Mouse (Mus musculus) fat pad, adult 2 months (tissue): ENCODE measurements around the gene Tmem139.
A peak's percentile ranks its signal among the peaks of the same experiment; 100 is the strongest.

Experiments used
- DNase-seq: peaks from one replicate; pipeline ENCODE4 v3.0.0-alpha.2; 2011; ENCODE audit warnings: low read depth, low spot score; ENCODE audit errors: extremely low read depth

Gene Tmem139

DNA sequence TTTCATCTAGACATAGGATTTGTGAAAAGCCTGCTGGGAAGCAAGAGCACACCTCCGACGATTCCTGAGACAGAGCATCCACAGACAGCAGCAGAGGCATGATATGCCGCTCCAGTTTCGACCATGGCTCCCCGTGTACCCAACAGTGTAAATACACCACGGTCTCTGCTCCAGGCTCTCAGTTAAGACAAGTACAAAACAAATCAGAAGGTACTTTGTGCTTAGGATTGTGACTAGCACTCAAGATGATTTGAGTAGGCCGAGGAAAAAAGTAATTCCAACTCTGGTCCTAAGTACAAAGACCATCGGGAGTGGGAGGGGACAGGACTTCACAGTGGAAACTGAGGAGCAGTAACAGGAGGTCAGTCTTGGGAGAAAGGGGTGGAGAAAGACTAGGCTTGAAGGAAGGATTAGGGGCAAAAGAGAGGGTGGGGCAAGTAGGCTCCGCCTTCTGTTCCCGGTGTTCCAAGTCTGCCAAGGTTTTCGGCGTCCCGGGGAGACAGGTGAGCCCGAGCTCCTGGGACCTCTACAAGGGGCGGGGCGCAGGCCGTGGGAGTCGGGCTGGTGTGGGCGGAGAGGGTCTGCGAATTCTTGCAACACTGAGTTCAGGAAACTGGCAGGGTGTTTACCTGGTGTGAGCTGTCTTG is at the start of gene Tmem139:
TSS of gene Tmem139 (plus strand) at position 447 of the 647 bp plus-strand sequence.
- DNase-seq = peak; percentile 42

- no peak for DNase-seq
Measured at GRCm38 (mm10) chr6:42215028-42215427, 46.7 kb upstream of the Tmem139 start, which contains the start of gene Tas2r144. Tas2r144 (plus strand) TSS chr6:42215328.

DNA sequence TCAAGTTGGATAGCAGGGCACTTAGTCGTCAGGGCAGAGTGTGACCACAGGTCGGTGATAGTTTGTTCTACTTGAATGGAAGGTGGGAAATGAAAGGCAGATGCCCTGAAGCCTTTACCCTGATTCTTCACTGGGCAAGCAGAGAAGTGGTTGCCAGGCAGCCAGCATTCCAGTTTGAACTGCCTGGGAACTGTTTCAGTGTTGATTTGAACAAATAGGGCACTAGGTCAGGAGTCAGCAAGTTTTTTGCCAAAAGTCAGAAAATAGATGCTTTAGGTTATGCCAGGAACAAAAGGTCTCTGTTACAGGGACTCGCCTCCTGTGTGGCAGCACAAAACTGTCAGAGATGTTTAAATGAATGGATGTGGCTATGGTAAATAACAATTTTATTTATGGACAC is 39.5 kb upstream of the Tmem139 start:
- no peak for DNase-seq

DNA sequence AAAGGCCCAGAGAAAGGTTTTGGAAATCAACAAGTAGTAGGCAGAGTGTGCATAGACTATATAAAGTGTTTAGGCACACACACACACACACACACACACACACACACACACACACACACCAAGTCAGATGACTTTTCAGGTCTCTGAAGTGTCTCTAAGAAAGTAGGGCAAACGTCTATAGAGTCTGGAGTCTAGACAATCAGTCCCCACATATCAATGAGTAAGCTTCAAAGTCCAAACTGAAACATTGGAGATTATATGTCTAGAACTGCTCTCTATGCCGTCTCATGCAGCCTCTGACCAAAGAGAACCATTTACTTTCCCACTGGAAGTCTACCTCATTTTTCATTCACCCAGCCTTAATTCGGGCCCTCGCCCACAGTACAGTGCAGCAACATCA is 36.7 kb upstream of the Tmem139 start:
- DNase-seq = no peak

DNA sequence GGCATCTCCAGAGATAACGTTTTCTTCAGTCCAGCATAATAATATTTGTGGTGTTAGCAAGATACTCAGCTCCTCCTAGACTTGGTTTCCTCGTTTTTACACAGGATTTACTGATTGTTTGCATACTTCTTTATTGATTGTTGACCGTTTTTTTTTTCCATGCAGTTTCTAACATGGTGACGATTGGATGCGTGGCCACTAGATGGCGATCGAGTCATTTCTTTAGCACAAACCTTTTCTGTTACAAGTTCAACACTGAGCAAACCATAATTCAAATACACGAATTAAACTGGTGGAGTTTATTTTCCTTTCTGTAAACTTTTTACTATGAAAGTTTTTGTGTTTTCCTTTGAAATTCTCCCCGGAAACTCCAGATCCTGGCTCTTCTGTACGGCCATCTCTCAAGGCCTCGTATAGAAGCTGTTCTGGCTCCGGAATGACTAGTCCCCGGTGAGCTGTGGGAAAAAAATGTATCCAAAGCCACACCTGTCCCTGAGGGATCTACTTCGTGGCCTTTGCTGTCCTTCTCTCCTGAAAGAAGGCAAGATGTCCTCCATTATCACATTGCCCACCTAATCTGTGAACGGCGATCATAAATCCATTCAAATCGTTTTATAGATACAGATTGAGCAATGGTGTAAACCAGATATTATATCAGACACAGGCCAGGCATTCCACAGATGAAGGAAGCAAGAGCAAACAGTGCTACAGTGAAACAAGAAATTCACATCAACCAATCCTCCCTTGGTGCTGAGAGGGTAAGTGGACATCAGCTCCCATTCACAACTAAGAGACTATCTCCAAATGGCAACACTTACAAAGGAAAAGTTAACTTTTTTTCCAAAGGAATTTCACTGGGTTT is 34.3 kb upstream of the Tmem139 start:
- DNase-seq = no peak

DNA sequence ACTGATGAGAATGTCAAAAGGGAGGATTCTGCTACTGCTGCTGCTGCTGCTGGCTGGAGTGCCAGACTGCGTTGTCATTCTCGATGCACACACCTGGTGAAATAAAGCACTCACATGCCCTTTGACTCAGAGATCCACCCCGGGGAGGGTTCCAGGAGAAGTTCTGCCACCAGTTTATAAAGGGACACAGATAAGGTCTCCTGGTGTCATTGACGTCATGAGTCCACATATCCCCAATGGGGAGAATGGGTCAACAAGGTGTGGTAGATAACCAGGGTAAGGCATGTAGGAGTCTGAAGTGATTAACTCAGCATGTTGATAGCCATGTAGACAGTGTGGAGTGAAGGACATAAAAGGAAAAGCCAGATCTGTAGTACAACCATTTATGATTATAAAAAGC is 32.2 kb upstream of the Tmem139 start:
- no peak for DNase-seq

GRCm38 (mm10) chr6:42231191-42231590 is 30.6 kb upstream of the Tmem139 start:
- DNase-seq = no peak

- no peak for DNase-seq
Measured at GRCm38 (mm10) chr6:42237276-42237805, 24.4 kb upstream of the Tmem139 start.

DNA sequence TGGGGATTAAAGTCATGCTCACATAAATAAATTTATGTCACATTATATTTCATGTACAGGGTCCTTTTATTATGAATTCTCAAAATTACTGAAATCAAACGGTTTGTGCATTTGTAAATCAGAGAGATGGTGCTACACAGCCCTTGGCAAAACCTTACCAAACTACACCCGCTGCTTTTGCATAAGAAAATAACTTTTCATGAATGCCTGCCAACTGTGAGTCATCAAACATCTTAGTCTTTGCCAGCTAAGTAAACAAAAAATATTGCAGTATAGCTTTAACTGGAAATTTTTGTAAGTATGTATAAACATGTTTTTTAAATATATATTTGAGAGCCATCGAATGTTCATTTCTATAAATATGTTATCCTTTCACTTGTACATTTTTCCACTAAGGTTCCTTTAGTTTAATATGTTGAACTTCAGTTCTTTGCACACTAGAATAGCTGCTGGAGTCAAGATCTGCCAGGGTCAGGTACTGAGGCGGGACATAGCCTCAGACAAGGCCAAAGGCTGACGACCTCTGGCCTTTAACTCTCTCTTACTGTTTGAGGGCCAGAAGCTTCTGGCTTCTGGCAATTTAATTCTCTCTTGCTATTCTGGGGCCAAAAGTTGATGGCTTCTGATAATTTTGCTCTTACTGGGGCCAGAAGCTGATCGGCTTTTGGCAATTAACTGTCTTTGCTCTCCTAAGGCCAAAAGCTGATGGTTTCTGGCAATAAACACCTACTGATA is 20.3 kb upstream of the Tmem139 start:
- no peak for DNase-seq

- DNase-seq = no peak
Measured at GRCm38 (mm10) chr6:42245711-42246353, 15.9 kb upstream of the Tmem139 start, which contains the start of gene Gstk1. Gstk1 (plus strand) TSS chr6:42245935.

- DNase-seq = no peak
Measured at GRCm38 (mm10) chr6:42247173-42247572, 14.6 kb upstream of the Tmem139 start.

GRCm38 (mm10) chr6:42247981-42248380 is 13.8 kb upstream of the Tmem139 start:
- no peak for DNase-seq

GRCm38 (mm10) chr6:42251791-42252190 is 10.0 kb upstream of the Tmem139 start:
- no peak for DNase-seq

DNA sequence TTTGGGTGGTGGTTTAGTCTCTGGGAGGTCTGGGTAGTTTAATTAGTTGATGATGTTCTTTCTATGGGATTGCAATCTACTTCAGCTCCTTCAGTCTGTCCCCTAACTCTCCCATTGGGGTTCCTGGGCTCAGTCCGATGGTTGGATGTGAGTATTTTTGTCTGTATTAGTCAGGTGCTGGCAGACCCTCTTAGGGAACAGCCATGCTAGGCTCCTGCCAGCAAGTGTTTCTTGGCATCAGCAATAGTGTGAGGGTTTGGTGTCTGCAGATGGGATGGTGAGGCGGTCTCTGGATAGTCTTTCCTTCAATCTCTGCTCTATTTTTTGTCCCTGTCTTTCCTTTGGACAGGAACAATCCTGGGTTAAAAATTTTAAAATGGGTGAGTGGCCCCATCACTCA is 8.7 kb upstream of the Tmem139 start:
- no peak for DNase-seq

DNA sequence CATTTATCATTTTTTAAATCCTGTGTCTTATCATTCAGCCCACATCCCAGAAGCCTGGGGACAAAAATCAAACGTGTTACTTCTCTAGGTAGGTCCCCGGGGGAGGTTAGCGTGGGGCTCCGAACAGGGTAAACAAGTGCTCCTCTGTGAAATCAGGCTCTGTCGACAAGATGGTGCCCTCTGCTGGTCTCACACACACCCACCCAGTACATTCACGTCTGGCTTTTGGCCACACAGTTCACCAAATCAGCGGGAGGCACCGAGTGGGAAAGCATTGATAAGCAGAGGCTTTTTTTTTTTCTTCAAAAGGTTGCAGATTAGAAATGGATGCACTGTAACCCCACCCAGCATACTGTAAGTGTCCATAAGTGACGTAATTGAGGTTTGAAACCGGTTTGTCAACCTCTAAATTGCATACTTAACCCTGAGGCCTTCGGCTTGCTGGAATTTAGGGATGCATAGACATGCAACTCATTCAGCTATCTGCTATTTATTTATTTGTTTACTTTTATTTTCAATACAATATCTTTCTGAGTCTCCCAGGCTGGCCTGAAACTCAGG is 4.4 kb upstream of the Tmem139 start:
- no peak for DNase-seq

- DNase-seq = peak; percentile 75
Measured at GRCm38 (mm10) chr6:42260430-42260829, 1.3 kb upstream of the Tmem139 start.

DNA sequence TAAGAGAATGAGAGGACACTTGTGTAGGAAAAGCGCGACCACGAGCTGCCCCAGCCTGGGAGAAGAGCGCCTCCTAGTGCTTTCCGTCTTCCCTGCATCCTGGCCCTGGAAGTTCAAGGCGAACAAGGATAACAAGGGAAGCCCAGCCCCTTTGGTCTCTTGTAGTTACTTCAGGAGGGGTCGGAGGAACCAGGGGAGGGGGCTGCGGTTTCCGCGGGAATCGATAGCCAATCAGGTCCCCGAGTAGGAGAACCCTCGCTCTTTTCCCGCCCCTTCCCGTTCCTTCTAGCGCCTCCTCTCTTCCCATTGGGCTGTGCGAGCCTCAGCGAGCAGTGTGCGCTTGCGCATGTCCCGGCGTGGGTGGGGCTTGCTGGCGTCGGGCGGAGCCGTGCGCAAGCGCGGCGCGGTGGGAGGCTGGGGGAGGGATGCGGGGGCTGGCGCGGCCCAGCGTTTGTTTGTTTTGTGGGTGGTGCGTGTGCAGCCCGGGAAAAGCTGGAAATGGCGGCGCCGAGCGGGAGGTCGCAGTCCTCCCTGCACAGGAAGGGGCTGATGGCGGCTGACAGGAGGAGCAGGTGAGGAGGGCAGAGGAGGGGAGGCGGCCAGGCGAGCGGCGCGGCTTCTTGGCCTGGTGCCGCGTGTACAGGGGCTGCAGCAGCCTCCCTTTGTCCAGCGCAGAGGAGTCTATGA is 3.0 kb downstream of the Tmem139 start, which contains the start of gene Casp2:
TSS of gene Casp2 (plus strand) at position 360 of the 687 bp plus-strand sequence.
- peak; percentile 76 for DNase-seq

DNA sequence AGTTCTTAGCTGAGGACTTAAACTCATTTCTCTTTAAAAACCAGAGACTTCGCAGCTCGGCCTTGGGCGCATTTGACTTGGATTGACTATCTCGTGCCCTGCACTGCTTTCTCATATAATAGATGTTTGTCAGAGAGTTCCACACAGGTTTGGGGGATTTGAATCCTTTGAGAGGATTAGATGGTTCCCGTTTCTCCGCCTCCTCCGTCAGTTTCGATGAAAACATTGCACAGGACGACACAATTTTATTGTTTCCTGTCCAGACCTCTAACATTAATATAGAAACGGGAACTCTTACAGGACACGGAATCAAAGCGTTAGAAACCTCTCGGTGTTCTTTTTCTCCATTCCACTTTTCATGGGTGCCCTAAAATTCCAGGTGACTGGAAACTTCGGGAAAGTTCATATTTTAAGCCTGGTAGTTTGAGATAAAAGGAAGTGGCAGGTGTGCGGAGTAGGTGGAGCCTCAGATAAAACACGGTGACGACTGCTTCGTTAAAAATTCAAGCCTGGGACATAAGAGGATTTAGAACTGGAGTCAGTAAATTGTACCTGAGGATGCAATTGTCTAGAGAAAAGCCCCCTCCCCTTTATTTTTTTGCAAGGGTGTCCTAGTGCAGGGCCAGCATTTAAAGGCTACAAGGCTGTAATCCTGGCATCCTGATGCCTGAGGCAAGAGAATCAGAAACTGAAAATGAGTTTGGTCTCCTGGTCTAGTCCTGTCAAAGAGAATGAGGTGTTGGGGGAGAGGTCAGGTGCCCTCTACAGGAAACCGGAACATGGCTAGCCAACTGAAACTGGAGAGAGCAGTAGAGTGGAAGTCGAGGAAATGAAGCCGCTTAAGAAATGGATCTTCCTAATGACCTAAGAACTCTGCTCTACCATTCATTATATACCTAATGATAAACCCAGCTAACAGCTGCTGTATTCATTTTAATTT is 3.9 kb downstream of the Tmem139 start:
- no peak for DNase-seq

DNA sequence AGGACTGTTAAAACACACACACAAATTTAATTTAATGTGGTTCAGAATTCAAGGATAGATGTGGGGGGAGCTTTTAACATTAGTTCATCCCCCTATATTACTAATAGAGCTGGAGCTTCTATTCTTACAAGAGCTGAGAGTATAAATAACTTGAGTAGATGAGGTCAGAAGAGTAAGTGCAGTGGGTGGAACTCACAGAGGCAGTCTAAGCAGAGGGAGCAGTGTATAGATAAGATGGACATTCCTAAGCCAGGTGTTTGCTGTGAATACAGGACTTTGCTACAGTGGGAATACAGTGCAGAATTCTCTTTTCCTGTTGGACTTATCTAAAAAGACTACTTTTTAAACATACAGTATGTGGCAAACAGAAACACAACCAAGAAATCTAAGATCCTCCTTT is 9.0 kb downstream of the Tmem139 start:
- DNase-seq = no peak
